Mouse (Mus musculus) heart, postnatal 25 days (tissue): Measurements from ENCODE around the gene Birc7. TPM values are rescaled to one million over a fixed set of nuclear protein-coding genes. Genes with fewer than 3 reads are reported as not detected.
A peak's percentile ranks its signal among the peaks of the same experiment; 100 is the strongest.

Experiments
- DNase-seq: peaks from one replicate; pipeline ENCODE4 v3.0.0; 2022; ENCODE audit warnings: low spot score
- intact Hi-C: fragments of 180-260 bp; cut with DNase I; formaldehyde crosslinking; loops from one replicate; pipeline ENCODE4 v1.15.1; 2025
- microRNA-seq: library from miRNA; unstranded; fragments of <30 nt; microRNA quantifications from one replicate; pipeline ENCODE4 v1.2.0, GENCODE M21; 2022
- total RNA-seq, 2 experiments: library from RNA; stranded (reverse); gene quantifications; 2 replicates each; pipeline ENCODE4 v1.2.3; 2021

Birc7 gene
- total RNA-seq, 2 experiments from 2014 or later: not detected

- intact Hi-C loops: loop anchor here (1.0 to 5.0 kb wide), 2 partner anchors 37 to 155 kb away; no protein-coding TSS in a partner anchor
- no peak for DNase-seq
These were observed 33.9 kb downstream of the Birc7 start for GRCm38 (mm10) chr2:180962616-180963308.

DNA sequence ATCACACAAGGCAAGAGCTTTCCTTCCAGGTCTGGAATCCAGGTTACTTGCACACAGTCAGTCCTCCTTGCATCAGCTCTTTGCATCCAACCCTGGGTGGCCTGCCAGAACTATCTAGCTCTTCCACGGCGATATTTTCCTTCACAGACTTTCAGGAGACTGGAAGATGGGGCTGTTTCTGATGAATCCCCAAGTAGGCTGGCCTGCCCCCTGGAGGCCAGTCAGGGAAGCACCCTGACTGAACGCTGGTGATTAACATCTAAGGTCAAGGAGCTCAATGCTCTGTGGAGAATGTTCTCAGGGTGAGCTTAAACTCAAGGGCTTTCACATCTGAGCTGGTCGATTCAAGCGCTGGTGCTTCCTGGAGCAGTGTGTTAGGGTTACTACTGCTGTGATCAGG, 35.1 kb downstream of the Birc7 start:
- intact Hi-C loops: loop anchor here (1.0 to 5.0 kb wide), 2 partner anchors 39 to 157 kb away; no protein-coding TSS in a partner anchor
- DNase-seq: peak; percentile 36

GRCm38 (mm10) chr2:180966092-180966882, 37.5 kb downstream of the Birc7 start:
- intact Hi-C loops: no loop called here
- DNase-seq: no peak

GRCm38 (mm10) chr2:180967010-180967763, 38.4 kb downstream of the Birc7 start, which contains the start of gene Arfgap1:
Arfgap1 (plus strand) TSS chr2:180967225.
- intact Hi-C loops: no loop called here

GRCm38 (mm10) chr2:180981133-180981532, 52.3 kb downstream of the Birc7 start:
- intact Hi-C loops: no loop called here
- DNase-seq: no peak

More at GRCm38 (mm10) chr2:180967010-180967763, 38.4 kb downstream of the Birc7 start, which contains the start of gene Arfgap1:
- peak; percentile 89 for DNase-seq

Small RNA genes lying within 50 kb of the gene (microRNA-seq; reads per million reads assigned to microRNA genes)
- not detected for gene Mir124a-3

Other genes starting within 250 kb of the Birc7 start
- 10 to 100 TPM; 27.2 to 31.4 TPM for gene Dido1, start 219.0 kb upstream of the Birc7 start, total RNA-seq
- gene Gid8, start 218.9 kb upstream of the Birc7 start, total RNA-seq: 10 to 100 TPM; 62.9 to 64.3 TPM
- gene Slc17a9, start 203.8 kb upstream of the Birc7 start, total RNA-seq: under 1 TPM in 1 of 2 experiments, not detected in 1; 0.39 TPM
- not detected for gene Bhlhe23, start 152.1 kb upstream of the Birc7 start, total RNA-seq
- gene Ythdf1, start 8.1 kb upstream of the Birc7 start, total RNA-seq: 10 to 100 TPM; 35.6 to 35.7 TPM
- gene Nkain4, start 25.7 kb downstream of the Birc7 start, total RNA-seq: 10 to 100 TPM in 1 of 2 experiments, 1 to 10 TPM in 1; 8.0 to 11.4 TPM
- gene Arfgap1, start 38.2 kb downstream of the Birc7 start, total RNA-seq: 10 to 100 TPM; 32.5 to 33.2 TPM
- under 1 TPM; 0.34 to 0.50 TPM for gene Col20a1, start 57.5 kb downstream of the Birc7 start, total RNA-seq
- gene Chrna4, start 114.5 kb downstream of the Birc7 start, total RNA-seq: not detected
- gene Kcnq2, start 206.3 kb downstream of the Birc7 start, total RNA-seq: under 1 TPM in 1 of 2 experiments, not detected in 1; 0.22 TPM
- gene Eef1a2, start 228.0 kb downstream of the Birc7 start, total RNA-seq: 1,000 to 10,000 TPM; 1,438 to 1,541 TPM